Mouse (Mus musculus): Measurements from ENCODE around the gene Gins2. TPM values are rescaled to one million over a fixed set of nuclear protein-coding genes. Genes with fewer than 3 reads are reported as not detected.

Gene Gins2
- total and polyA plus RNA-seq, 3 experiments = 50.0 to 129 (median 61.2) TPM

DNA sequence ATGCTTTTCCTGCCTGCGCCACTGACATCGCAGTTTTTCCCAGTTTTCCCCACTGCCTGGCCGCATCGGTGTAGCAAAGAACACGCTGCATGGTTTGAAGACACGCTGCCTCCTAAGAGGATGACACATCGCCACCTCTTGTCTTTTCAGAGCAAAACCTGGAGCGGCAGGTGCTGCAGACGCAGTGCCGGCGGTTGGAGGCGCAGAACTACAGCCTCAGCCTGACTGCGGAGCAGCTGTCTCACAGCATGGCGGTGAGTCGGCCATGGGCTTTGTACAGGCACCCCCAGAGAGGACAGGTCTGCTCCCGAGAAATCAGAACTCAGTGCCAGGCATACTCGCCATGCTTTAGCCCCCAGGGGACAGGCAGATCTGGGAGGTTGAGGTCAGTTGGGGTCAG is 11.3 kb downstream of the Gins2 start:
- peaks cover 92 to 99% of the 10 kb centered on the region in 2 experiments for H3K36me3 ChIP-seq (replicated peaks in 1 of 2; ENCODE audit: control insufficient read depth in 1 of 2, insufficient read depth in 1 of 2, low read length in 1 of 2)
- H3K9ac ChIP-seq (ENCODE audit: insufficient read depth, low read depth) = no peak overlapping the region
- H3K79me2 ChIP-seq (replicated peaks; ENCODE audit: control insufficient read depth, extremely low read depth, insufficient read depth, poor library complexity, severe bottlenecking) = no peaks in the 10 kb centered on the region
- H3K27ac ChIP-seq (ENCODE audit: insufficient read depth, low read depth) = no peak overlapping the region
- H3K4me1 ChIP-seq (ENCODE audit: control insufficient read depth in 1 of 2, insufficient read depth in 2 of 2) = no peaks in the 10 kb centered on the region
- no peak overlapping the region for H3K4me3 ChIP-seq (replicated peaks in 1 of 3; ENCODE audit: low read depth in 2 of 3, low read length in 2 of 3, poor library complexity in 1 of 3)
- H3K9me3 ChIP-seq (replicated peaks; ENCODE audit: low read length) = no peaks in the 10 kb centered on the region
- TF ChIP-seq MEF2A (IDR thresholded peaks at IDR 0.05; ENCODE audit: borderline replicate concordance, low read depth, low read length) (no peak), USF2 (conservative IDR thresholded peaks at IDR 0.05; ENCODE audit: low read depth, low read length) (no peak), KAT2A (IDR thresholded peaks at IDR 0.05; ENCODE audit: insufficient replicate concordance, low read length) (no peak), JUND (conservative IDR thresholded peaks at IDR 0.05; ENCODE audit: low read depth, low read length) (no peak), MAZ (IDR thresholded peaks at IDR 0.05; ENCODE audit: low read depth, low read length) (no peak), MXI1 (IDR thresholded peaks at IDR 0.05; ENCODE audit: low read depth, low read length) (no peak), NELFE (IDR thresholded peaks at IDR 0.05; ENCODE audit: low read depth, low read length) (no peak), CHD2 (IDR thresholded peaks at IDR 0.05; ENCODE audit: low read length) (no peak), EP300 (IDR thresholded peaks at IDR 0.05; ENCODE audit: low read length) (no peak), ZMIZ1 (IDR thresholded peaks at IDR 0.05; ENCODE audit: low read depth, low read length) (no peak), MAFK (IDR thresholded peaks at IDR 0.05; ENCODE audit: insufficient replicate concordance, low read length) (no peak), SIN3A (IDR thresholded peaks at IDR 0.05; ENCODE audit: low read length) (no peak), IRF4 (IDR thresholded peaks at IDR 0.05; ENCODE audit: low read depth, low read length) (no peak), HCFC1 (IDR thresholded peaks at IDR 0.05; ENCODE audit: low read depth, low read length) (no peak)
- no peak for DNase-seq (ENCODE audit: extremely low read depth)
- dilution Hi-C loops (cut with MboI; ENCODE audit: extremely low pct_ligation_motif_present, extremely low pct_unique_long_range_greater_than_20kb, low sequenced_read_pairs) = no loop called here
- H3K27me3 ChIP-seq (replicated peaks) = no peaks in the 10 kb centered on the region
- in situ Hi-C loops (cut with MboI; ENCODE audit: low pct_ligation_motif_present, low pct_unique_long_range_greater_than_20kb, low sequenced_read_pairs) = no loop called here
- no peak overlapping the region for H3K4me2 ChIP-seq (ENCODE audit: insufficient read depth, low read depth, poor library complexity, severe bottlenecking)

DNA sequence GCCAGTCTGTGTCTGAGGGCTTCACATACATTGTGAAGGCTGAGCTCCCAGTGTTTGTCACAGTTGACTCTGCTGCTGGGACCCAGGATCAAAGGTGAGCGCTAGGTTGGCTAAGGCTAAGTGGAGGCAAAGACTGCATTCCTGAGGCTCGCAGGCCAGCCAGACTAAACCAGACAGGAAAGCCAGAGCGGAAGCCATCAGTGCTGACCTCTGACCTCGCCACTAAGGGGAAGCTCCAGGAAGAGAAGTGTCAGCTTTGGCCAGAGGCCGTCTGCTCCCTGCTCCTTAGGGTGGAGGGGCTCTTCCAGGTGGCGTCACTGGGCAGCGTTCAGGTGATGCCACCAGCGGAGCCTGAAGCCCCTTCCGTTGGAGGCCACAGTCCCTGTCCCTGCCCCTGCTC is 13.3 kb downstream of the Gins2 start:
- H3K4me1 ChIP-seq (ENCODE audit: control insufficient read depth in 1 of 2, insufficient read depth in 2 of 2) = peaks cover 0 to 10% of the 10 kb centered on the region in 2 experiments; a peak in 2 of 4 replicates
- H3K36me3 ChIP-seq (replicated peaks in 1 of 2; ENCODE audit: control insufficient read depth in 1 of 2, insufficient read depth in 1 of 2, low read length in 1 of 2) = peaks cover 97 to 99% of the 10 kb centered on the region in 2 experiments
- in situ Hi-C loops (cut with MboI; ENCODE audit: low pct_ligation_motif_present, low pct_unique_long_range_greater_than_20kb, low sequenced_read_pairs) = no loop called here
- TF ChIP-seq POLR2A (IDR thresholded peaks at IDR 0.05; ENCODE audit: low read depth, low read length) (no peak), ETS1 (conservative IDR thresholded peaks at IDR 0.05; ENCODE audit: low read depth, low read length) (no peak), MAFK (IDR thresholded peaks at IDR 0.05; ENCODE audit: insufficient replicate concordance, low read length) (no peak), PAX5 (IDR thresholded peaks at IDR 0.05; ENCODE audit: low read length) (no peak), MAZ (IDR thresholded peaks at IDR 0.05; ENCODE audit: low read depth, low read length) (no peak), CHD2 (IDR thresholded peaks at IDR 0.05; ENCODE audit: low read length) (no peak), ZMIZ1 (IDR thresholded peaks at IDR 0.05; ENCODE audit: low read depth, low read length) (no peak)
- no peak overlapping the region for H3K9ac ChIP-seq (ENCODE audit: insufficient read depth, low read depth)
- H3K27ac ChIP-seq (ENCODE audit: insufficient read depth, low read depth) = no peak overlapping the region
- H3K9me3 ChIP-seq (replicated peaks; ENCODE audit: low read length) = no peaks in the 10 kb centered on the region
- no peak overlapping the region for H3K4me3 ChIP-seq (replicated peaks in 1 of 3; ENCODE audit: low read depth in 2 of 3, low read length in 2 of 3, poor library complexity in 1 of 3)
- no peak for DNase-seq (ENCODE audit: extremely low read depth)
- no peaks in the 10 kb centered on the region for H3K27me3 ChIP-seq (replicated peaks)
- no peaks in the 10 kb centered on the region; the same call in 1 of the 2 replicates for H3K79me2 ChIP-seq (replicated peaks; ENCODE audit: control insufficient read depth, extremely low read depth, insufficient read depth, poor library complexity, severe bottlenecking)
- H3K4me2 ChIP-seq (ENCODE audit: insufficient read depth, low read depth, poor library complexity, severe bottlenecking) = no peak overlapping the region
- dilution Hi-C loops (cut with MboI; ENCODE audit: extremely low pct_ligation_motif_present, extremely low pct_unique_long_range_greater_than_20kb, low sequenced_read_pairs) = no loop called here

All from CH12.LX (cell line).